Mouse (Mus musculus): Measurements from ENCODE around the gene Tada3. TPM values are rescaled to one million over a fixed set of nuclear protein-coding genes. Genes with fewer than 3 reads are reported as not detected.

Tada3 gene
- polyA plus RNA-seq, 1 experiment = 41.0 TPM

DNA sequence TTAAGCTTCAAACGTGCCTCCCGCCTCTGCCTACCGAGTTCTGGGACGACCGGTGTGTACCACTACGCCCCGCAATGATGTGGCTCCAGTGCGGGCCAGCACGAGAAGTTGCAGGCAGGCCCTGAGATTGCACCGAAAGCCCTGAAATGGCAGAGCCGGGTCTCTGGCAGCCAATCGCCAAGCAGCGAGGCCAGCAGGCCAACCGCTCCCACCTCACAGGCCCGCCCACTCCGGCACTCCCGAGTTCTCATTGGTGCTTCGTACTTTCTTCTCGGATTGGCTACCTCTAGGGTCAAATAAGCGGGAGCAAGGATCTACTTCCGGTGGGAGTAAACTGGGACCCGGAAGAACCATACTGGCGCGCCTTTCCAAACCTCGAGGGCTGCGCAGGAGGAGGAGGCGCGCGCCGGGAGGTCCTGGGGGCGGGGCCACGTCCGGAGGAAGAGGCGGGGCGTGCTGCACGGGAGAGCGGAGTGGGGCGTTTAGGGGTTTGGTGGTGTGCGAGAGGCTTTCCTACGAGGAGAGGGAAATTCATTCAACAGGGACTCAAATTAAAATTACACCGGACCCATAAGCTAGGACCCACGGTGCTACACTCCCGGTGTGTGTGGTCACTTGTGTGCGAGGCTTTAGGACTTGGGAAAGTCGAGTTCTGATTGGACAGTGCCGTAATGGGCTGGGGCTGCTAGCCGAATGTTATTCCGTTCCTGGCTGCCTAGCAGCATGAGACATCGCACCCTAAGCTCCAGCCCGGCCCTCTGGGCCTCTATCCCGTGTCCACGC is 51.0 kb downstream of the Tada3 start, which contains the start of gene Ogg1:
TSS of gene Ogg1 (plus strand) at position 440 of the 783 bp plus-strand sequence.
- H3K27ac ChIP-seq (ENCODE audit: insufficient read depth, low read length) = peak within 1 kb of the TSS; percentile 69
- H3K27me3 ChIP-seq (ENCODE audit: control insufficient read depth, insufficient read depth, low read length, poor library complexity, severe bottlenecking) = no peaks in the 10 kb centered on the region
- TF ChIP-seq POLR2A (IDR thresholded peaks at IDR 0.05; ENCODE audit: insufficient read depth, low read length) = peak; percentile 96
- no peak for TF ChIP-seq CTCF (IDR thresholded peaks at IDR 0.05; ENCODE audit: low read depth, low read length)
- H3K36me3 ChIP-seq (ENCODE audit: control insufficient read depth, insufficient read depth, low read length, poor library complexity, severe bottlenecking) = peaks cover 30% of the 10 kb centered on the region
- H3K4me1 ChIP-seq (ENCODE audit: control insufficient read depth, insufficient read depth, low read length) = no peaks in the 10 kb centered on the region
- no peaks in the 10 kb centered on the region for H3K9me3 ChIP-seq (replicated peaks; ENCODE audit: control insufficient read depth, insufficient read depth, low read length, poor library complexity, severe bottlenecking)
- peak within 1 kb of the TSS; percentile 87 for H3K4me3 ChIP-seq (ENCODE audit: low read depth, low read length)
- H3K9ac ChIP-seq (ENCODE audit: low read depth, poor library complexity, severe bottlenecking) = peak within 1 kb of the TSS; percentile 84

Other genes with a start within 250 kb of the Tada3 start
- gene Lhfpl4, start 182.5 kb downstream of the Tada3 start, polyA plus RNA-seq (2011; ENCODE audit: insufficient read depth, insufficient read length, low read depth, missing spikeins) = 1.7 and 2.5 TPM in 2 replicates
- gene Mtmr14, start 140.0 kb downstream of the Tada3 start, polyA plus RNA-seq (2011; ENCODE audit: insufficient read depth, insufficient read length, low read depth, missing spikeins) = 58.8 and 62.4 TPM in 2 replicates
- gene Cpne9, start 95.6 kb downstream of the Tada3 start, polyA plus RNA-seq (2011; ENCODE audit: insufficient read depth, insufficient read length, low read depth, missing spikeins) = 3.7 and 5.3 TPM in 2 replicates
- gene Brpf1, start 70.7 kb downstream of the Tada3 start, polyA plus RNA-seq (2011; ENCODE audit: insufficient read depth, insufficient read length, low read depth, missing spikeins) = 26.7 and 27.0 TPM in 2 replicates
- 24.2 and 26.8 TPM in 2 replicates for gene Ogg1, start 50.9 kb downstream of the Tada3 start, polyA plus RNA-seq (2011; ENCODE audit: insufficient read depth, insufficient read length, low read depth, missing spikeins)
- gene Camk1, start 33.9 kb downstream of the Tada3 start, polyA plus RNA-seq (2011; ENCODE audit: insufficient read depth, insufficient read length, low read depth, missing spikeins) = 7.6 and 7.7 TPM in 2 replicates
- 120 and 130 TPM in 2 replicates for gene Arpc4, start 232 bp upstream of the Tada3 start, polyA plus RNA-seq (2011; ENCODE audit: insufficient read depth, insufficient read length, low read depth, missing spikeins)
- 2.9 and 3.8 TPM in 2 replicates for gene Ttll3, start 11.4 kb upstream of the Tada3 start, polyA plus RNA-seq (2011; ENCODE audit: insufficient read depth, insufficient read length, low read depth, missing spikeins)
- gene Rpusd3, start 41.5 kb upstream of the Tada3 start, polyA plus RNA-seq (2011; ENCODE audit: insufficient read depth, insufficient read length, low read depth, missing spikeins) = 13.8 and 32.6 TPM in 2 replicates
- gene Cidec, start 57.9 kb upstream of the Tada3 start, polyA plus RNA-seq (2011; ENCODE audit: insufficient read depth, insufficient read length, low read depth, missing spikeins) = not detected in 2 replicates
- gene Jagn1, start 64.7 kb upstream of the Tada3 start, polyA plus RNA-seq (2011; ENCODE audit: insufficient read depth, insufficient read length, low read depth, missing spikeins) = 30.0 and 34.3 TPM in 2 replicates
- 3.1 and 4.9 TPM in 2 replicates for gene Il17re, start 80.6 kb upstream of the Tada3 start, polyA plus RNA-seq (2011; ENCODE audit: insufficient read depth, insufficient read length, low read depth, missing spikeins)
- 3.3 TPM in 2 replicates for gene Il17rc, start 93.5 kb upstream of the Tada3 start, polyA plus RNA-seq (2011; ENCODE audit: insufficient read depth, insufficient read length, low read depth, missing spikeins)
- gene Creld1, start 105.4 kb upstream of the Tada3 start, polyA plus RNA-seq (2011; ENCODE audit: insufficient read depth, insufficient read length, low read depth, missing spikeins) = 23.2 and 30.7 TPM in 2 replicates
- gene Prrt3, start 124.0 kb upstream of the Tada3 start, polyA plus RNA-seq (2011; ENCODE audit: insufficient read depth, insufficient read length, low read depth, missing spikeins) = 0.51 TPM in 1 of 2 replicates, not detected in the other
- 28.4 and 33.5 TPM in 2 replicates for gene Emc3, start 153.8 kb upstream of the Tada3 start, polyA plus RNA-seq (2011; ENCODE audit: insufficient read depth, insufficient read length, low read depth, missing spikeins)
- gene Fancd2, start 153.8 kb upstream of the Tada3 start, polyA plus RNA-seq (2011; ENCODE audit: insufficient read depth, insufficient read length, low read depth, missing spikeins) = 76.2 and 85.4 TPM in 2 replicates
- not detected in 2 replicates for gene Fancd2os, start 222.8 kb upstream of the Tada3 start, polyA plus RNA-seq (2011; ENCODE audit: insufficient read depth, insufficient read length, low read depth, missing spikeins)
- 96.3 and 105 TPM in 2 replicates for gene Brk1, start 226.9 kb upstream of the Tada3 start, polyA plus RNA-seq (2011; ENCODE audit: insufficient read depth, insufficient read length, low read depth, missing spikeins)
- gene Vhl, start 246.1 kb upstream of the Tada3 start, polyA plus RNA-seq (2011; ENCODE audit: insufficient read depth, insufficient read length, low read depth, missing spikeins) = 12.9 and 22.0 TPM in 2 replicates